Mouse (Mus musculus): ENCODE measurements around the gene Susd1. TPM values are rescaled to one million over a fixed set of nuclear protein-coding genes. Genes with fewer than 3 reads are reported as not detected.
A peak's percentile ranks its signal among the peaks of the same experiment; 100 is the strongest.

Susd1 gene
- polyA plus RNA-seq, 1 experiment from 2014 or later: 3.3 TPM

DNA sequence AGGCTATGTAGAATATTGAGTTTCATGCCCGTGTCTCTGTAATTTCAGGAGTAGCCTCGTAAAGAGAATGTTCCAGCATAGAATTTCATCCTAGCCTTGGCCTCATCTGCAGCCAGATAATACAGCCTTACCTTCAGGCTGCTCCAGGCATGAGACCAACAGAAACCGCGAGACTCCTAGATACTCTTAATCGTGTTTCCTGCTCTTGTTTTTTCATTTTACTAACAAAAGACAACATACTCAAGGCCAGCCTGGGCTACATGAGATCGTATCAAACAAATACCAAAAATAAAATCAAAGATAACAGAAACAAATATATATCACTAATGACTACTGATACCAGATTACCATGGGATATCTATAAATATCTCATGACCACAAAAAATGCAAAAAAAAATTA lies 9.3 kb downstream of the Susd1 start:
- no peak for ATAC-seq (ENCODE audit: insufficient number of reproducible peaks, insufficient read depth, low FRiP score, low TSS enrichment, low read depth)
- Histone ChIP-seq H3K27ac (no peak overlapping the region), H3K4me3 (no peak overlapping the region), H3K36me3 (no peaks in the 10 kb centered on the region), H3K9ac (no peak overlapping the region), H3K4me1 (peaks cover 8% of the 10 kb centered on the region; the same call in 1 of the 2 replicates), H3K27me3 (no peaks in the 10 kb centered on the region), H3K4me2 (no peak overlapping the region), H3K9me3 (no peaks in the 10 kb centered on the region)
- WGBS: 68% methylated on average over 6 of the region's 6 CpGs

DNA sequence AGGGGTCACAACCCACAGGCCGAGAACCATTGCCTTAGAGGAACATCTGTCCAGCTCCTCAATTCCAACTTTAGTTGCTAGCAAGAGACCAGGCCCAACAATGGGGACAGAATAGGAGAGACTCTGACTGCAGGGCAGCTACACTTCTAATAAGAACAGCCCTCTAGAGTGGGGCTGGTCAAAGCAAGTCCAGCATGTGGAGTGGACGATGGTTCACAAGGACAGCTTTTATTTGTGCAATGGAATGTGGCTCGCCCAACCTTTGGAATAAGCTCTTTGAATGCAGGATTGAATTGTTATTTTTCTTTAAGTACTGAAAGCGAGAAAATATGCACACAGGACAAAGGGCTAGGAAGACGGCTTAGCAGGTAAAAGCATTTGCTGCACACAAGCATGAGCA lies 12.0 kb downstream of the Susd1 start:
- WGBS: 87% methylated on average over 5 of the region's 5 CpGs
- Histone ChIP-seq H3K4me3 (no peak overlapping the region), H3K9me3 (no peaks in the 10 kb centered on the region), H3K4me2 (no peak overlapping the region), H3K27ac (no peak overlapping the region), H3K27me3 (no peaks in the 10 kb centered on the region), H3K4me1 (peaks cover 5% of the 10 kb centered on the region; the same call in 1 of the 2 replicates), H3K9ac (no peak overlapping the region), H3K36me3 (no peaks in the 10 kb centered on the region)
- no peak for ATAC-seq (ENCODE audit: insufficient number of reproducible peaks, insufficient read depth, low FRiP score, low TSS enrichment, low read depth)

DNA sequence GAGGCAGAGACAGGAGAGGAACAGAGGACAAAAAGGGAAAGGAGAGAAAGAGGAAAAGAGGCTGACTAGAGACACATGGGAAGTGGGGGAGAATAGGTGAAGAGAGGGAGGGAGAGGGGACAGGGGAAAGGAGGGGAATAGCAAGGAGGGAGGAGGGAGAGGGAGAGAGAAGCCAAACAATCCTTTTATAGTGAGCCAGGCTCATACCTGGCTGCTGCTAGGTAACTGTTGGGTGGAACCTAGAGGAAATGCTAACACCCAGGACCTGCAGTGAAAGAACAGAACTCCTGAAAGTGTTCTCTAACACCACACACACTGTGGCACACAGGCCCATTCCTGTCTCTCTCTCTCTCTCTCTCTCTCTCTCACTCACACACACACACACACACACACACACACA lies 15.6 kb downstream of the Susd1 start:
- Histone ChIP-seq H3K9ac (no peak overlapping the region), H3K27ac (no peak overlapping the region), H3K4me1 (no peaks in the 10 kb centered on the region), H3K4me2 (no peak overlapping the region), H3K27me3 (no peaks in the 10 kb centered on the region), H3K9me3 (no peaks in the 10 kb centered on the region), H3K4me3 (no peak overlapping the region), H3K36me3 (no peaks in the 10 kb centered on the region)
- no peak for ATAC-seq (ENCODE audit: insufficient number of reproducible peaks, insufficient read depth, low FRiP score, low TSS enrichment, low read depth)

DNA sequence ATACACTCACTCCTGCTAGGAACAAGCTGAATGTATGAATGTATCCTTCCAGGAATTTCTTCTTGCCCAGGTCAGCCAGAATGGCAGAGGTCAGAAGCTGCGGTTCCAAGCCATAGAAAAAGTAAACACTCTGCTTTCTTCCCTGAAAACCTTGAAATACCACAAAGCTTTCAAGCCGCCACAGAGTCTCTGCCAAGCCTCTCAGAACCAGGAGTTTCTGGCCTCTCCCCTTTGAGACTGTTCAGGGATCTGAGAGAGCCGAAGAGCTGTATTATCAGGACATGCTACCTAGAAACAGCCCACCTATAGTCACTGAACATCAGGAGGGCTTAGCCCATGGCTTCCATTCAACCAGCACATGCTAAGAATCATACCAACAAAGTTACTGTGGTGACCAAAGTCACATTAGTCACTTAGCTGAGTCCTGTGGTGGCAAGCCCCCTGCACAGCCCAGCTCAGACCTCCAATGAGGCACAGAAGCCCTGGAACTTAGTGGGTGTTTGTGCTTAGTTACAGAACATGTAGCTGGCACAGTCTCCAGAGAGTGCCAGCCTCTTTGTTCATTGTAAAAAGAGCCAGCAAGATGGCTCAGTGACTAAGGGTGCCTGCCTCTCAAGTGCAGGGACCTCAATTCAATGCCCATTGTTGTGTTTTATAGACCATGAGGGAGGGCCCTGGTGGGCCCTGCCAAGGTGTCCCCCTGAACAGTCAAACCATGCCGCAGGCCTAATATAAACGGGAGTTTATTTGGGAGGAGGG lies 16.2 kb downstream of the Susd1 start:
- no peak overlapping the region for H3K9ac ChIP-seq

DNA sequence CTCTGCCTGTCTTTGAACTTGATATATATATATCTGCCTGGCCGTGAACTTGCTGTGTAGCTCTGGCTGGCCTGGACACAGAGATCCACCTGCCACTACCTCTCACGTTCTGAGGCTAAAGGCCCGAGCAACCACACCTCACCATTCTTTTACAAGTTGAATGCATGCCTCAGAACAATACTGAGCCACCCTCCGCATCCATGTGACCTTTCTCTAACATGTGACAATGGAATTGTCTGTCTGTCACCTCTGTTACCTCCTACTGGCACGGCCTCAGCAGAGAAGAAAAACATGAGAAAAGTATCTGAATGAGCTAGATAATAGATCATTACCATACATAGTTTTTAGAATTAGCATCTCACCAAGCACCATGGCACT lies 17.1 kb downstream of the Susd1 start:
- no peaks in the 10 kb centered on the region for H3K4me1 ChIP-seq
- no peak for ATAC-seq (ENCODE audit: insufficient number of reproducible peaks, insufficient read depth, low FRiP score, low TSS enrichment, low read depth)
- no peaks in the 10 kb centered on the region for H3K9me3 ChIP-seq
- H3K4me3 ChIP-seq: no peak overlapping the region
- no peaks in the 10 kb centered on the region for H3K36me3 ChIP-seq
- H3K4me2 ChIP-seq: no peak overlapping the region
- 72% methylated on average over 5 of the region's 5 CpGs for WGBS
- H3K27ac ChIP-seq: no peak overlapping the region
- no peaks in the 10 kb centered on the region for H3K27me3 ChIP-seq
- H3K9ac ChIP-seq: no peak overlapping the region

More for the DNA sequence above, 16.2 kb downstream of the Susd1 start:
- H3K27ac ChIP-seq: no peak overlapping the region
- no peaks in the 10 kb centered on the region for H3K4me1 ChIP-seq
- ATAC-seq (ENCODE audit: insufficient number of reproducible peaks, insufficient read depth, low FRiP score, low TSS enrichment, low read depth): no peak
- no peak overlapping the region for H3K4me2 ChIP-seq
- H3K4me3 ChIP-seq: no peak overlapping the region
- WGBS: 54% methylated on average over 5 of the region's 5 CpGs
- no peaks in the 10 kb centered on the region for H3K9me3 ChIP-seq
- H3K36me3 ChIP-seq: no peaks in the 10 kb centered on the region
- no peaks in the 10 kb centered on the region for H3K27me3 ChIP-seq

DNA sequence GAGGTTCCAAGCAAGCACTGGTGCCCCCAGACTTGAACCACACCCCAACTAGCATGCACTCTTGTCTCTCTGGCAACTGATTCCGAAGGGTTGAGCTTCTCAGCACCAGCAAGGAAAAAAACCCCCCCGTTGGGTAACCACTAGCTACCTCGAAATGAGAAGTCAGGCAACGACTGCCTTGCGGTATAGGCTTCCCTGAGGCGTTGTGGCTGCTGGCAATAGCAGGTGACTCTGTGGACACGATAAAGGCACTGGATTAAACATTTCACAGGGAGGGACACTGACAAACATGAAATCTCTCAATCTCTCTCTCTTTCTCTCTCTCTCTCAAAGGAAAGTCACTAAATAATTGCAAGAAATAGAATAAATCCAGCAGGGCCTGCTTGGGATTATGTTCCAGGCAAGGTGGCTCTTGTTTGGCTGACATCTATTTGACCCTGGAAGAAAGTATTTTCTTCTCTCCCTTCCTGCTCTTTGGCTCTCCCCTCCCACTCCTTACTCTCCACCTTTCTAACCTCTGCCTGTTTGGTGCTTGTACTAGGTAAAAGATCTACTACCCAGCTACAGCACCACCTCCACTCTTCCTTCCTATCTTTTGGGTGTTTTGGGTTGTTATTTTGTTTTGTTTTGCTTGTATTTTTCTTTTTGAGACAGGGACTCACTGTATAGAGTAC lies 17.6 kb downstream of the Susd1 start:
- Histone ChIP-seq H3K4me1 (no peaks in the 10 kb centered on the region), H3K27me3 (no peaks in the 10 kb centered on the region), H3K4me2 (no peak overlapping the region), H3K4me3 (no peak overlapping the region), H3K36me3 (no peaks in the 10 kb centered on the region), H3K9ac (no peak overlapping the region), H3K9me3 (no peaks in the 10 kb centered on the region), H3K27ac (no peak overlapping the region)
- WGBS: 78% methylated on average over 7 of the region's 7 CpGs
- no peak for ATAC-seq (ENCODE audit: insufficient number of reproducible peaks, insufficient read depth, low FRiP score, low TSS enrichment, low read depth)

DNA sequence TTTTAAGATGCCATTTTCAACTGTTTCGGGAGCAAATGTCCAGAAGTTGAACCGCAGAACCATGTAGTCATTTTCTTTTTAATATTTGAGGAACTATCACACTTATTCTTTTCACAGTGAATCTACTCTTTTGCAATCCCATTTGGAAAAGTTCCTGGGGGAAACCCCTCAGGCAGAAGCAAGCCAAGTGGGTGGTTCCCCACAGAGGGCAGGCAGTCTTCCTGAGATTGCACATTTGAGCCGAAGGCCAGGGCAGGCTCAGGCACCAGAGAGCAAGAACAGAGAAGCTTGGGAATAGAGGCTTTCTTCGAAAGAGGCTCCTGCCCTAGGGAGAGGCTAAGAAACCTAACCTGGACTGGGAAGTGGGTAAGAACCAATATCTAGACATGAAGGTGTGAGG lies 19.2 kb downstream of the Susd1 start:
- no peak overlapping the region for H3K4me3 ChIP-seq
- no peak overlapping the region for H3K27ac ChIP-seq
- H3K27me3 ChIP-seq: no peaks in the 10 kb centered on the region
- no peak for ATAC-seq (ENCODE audit: insufficient number of reproducible peaks, insufficient read depth, low FRiP score, low TSS enrichment, low read depth)
- 70% methylated on average over 4 of the region's 4 CpGs for WGBS
- H3K4me2 ChIP-seq: no peak overlapping the region
- no peaks in the 10 kb centered on the region for H3K36me3 ChIP-seq
- H3K4me1 ChIP-seq: no peaks in the 10 kb centered on the region
- H3K9ac ChIP-seq: no peak overlapping the region
- H3K9me3 ChIP-seq: no peaks in the 10 kb centered on the region

DNA sequence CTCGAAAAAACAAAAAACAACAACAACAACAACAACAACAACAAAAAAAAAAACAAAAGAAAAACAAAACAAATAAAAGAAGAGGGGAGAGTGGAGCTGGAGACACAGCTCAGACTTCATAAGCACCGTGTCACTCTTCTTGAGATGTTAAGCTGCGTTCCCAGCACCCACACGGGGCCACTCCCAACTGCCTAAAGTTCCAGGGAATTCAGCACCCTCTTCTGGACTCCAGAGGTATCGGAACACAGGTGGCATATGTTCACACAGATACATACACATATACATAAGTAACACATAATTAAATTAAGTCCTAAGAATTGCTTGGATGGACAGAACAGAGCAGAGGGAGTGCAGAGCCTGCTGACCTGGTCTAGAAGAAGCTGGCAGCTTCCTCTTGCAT lies 25.0 kb downstream of the Susd1 start:
- no peak for ATAC-seq (ENCODE audit: insufficient number of reproducible peaks, insufficient read depth, low FRiP score, low TSS enrichment, low read depth)
- WGBS: 89% methylated on average over 5 of the region's 5 CpGs
- Histone ChIP-seq H3K4me1 (no peaks in the 10 kb centered on the region), H3K9me3 (no peaks in the 10 kb centered on the region), H3K4me2 (no peak overlapping the region), H3K27me3 (no peaks in the 10 kb centered on the region), H3K9ac (no peak overlapping the region), H3K4me3 (no peak overlapping the region), H3K27ac (no peak overlapping the region), H3K36me3 (no peaks in the 10 kb centered on the region)

DNA sequence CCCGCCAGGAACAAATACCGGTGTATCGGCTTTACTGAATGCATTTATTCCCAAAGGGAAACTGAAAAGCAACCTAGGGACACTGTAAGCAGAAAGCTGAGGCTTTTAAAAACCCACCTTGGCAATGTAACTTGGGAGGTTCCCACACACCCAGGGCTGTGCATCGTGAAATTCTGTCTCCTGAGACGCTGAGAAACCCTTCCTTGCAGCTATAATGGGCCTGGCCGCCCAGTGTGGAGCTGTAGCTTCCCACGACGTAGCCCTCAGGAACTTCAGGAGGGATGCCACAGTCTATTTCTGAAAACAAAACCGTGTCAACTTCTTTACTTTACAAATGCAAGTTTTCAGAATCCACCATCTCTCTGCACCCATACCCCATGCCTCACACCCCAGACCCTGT lies 27.3 kb downstream of the Susd1 start:
- WGBS: 82% methylated on average over 9 of the region's 9 CpGs
- ATAC-seq (ENCODE audit: insufficient number of reproducible peaks, insufficient read depth, low FRiP score, low TSS enrichment, low read depth): no peak
- no peak overlapping the region for H3K4me3 ChIP-seq
- no peak overlapping the region for H3K9ac ChIP-seq
- no peaks in the 10 kb centered on the region for H3K27me3 ChIP-seq
- H3K4me2 ChIP-seq: no peak overlapping the region
- H3K4me1 ChIP-seq: no peaks in the 10 kb centered on the region
- no peak overlapping the region for H3K27ac ChIP-seq
- no peaks in the 10 kb centered on the region for H3K9me3 ChIP-seq
- H3K36me3 ChIP-seq: no peaks in the 10 kb centered on the region

DNA sequence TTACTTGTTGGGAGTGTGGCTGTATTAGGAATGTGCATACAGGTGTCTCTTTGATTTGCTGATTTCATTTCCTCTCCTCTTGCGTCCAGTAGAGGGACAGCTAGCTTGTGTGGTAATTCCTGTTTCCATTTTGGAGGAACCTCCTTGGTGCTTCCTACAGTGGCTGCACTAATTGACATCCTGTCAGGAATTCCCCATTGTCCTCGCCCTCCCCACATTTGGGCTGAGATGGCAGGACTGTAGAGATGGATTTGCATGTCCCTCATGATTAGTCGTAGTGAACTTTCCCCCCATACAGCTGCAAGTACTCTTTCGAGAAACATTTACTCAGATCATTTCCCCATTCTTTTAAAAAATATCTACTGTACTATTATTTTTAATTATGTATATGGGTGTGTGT lies 30.7 kb downstream of the Susd1 start:
- H3K36me3 ChIP-seq: no peaks in the 10 kb centered on the region
- no peak overlapping the region for H3K4me2 ChIP-seq
- no peak for ATAC-seq (ENCODE audit: insufficient number of reproducible peaks, insufficient read depth, low FRiP score, low TSS enrichment, low read depth)
- H3K9me3 ChIP-seq: no peaks in the 10 kb centered on the region
- no peak overlapping the region for H3K4me3 ChIP-seq
- H3K27me3 ChIP-seq: no peaks in the 10 kb centered on the region
- H3K9ac ChIP-seq: no peak overlapping the region
- 79% methylated on average over 4 of the region's 4 CpGs for WGBS
- peaks cover 9% of the 10 kb centered on the region; the same call in 1 of the 2 replicates for H3K4me1 ChIP-seq
- no peak overlapping the region for H3K27ac ChIP-seq

DNA sequence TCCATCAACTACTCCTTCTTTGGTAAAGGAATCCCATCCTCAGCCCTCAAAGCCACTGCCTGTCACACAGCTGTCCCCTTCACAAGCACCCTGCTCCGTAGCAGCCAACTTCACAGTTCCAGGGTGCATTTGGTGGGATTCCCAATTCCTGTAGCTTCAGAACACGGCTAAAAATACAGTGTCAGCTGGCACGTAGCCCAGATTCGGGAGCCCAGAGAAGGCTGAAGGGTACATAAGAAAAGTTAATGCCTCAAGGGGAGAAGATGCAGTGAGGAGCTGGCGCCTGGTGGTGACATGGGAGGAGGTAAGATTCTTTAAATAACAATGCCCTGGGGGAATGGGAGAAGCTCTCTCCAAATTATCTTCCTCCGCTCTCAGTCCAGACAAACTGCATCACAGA lies 34.1 kb downstream of the Susd1 start:
- Histone ChIP-seq H3K27ac (no peak overlapping the region), H3K9ac (no peak overlapping the region), H3K4me1 (peaks cover 9% of the 10 kb centered on the region; the same call in 1 of the 2 replicates), H3K9me3 (no peaks in the 10 kb centered on the region), H3K27me3 (no peaks in the 10 kb centered on the region), H3K4me3 (no peak overlapping the region), H3K36me3 (no peaks in the 10 kb centered on the region), H3K4me2 (peak overlapping the region; percentile 14; the same call in 1 of the 2 replicates)
- ATAC-seq (ENCODE audit: insufficient number of reproducible peaks, insufficient read depth, low FRiP score, low TSS enrichment, low read depth): no peak
- 30% methylated on average over 6 of the region's 6 CpGs for WGBS

DNA sequence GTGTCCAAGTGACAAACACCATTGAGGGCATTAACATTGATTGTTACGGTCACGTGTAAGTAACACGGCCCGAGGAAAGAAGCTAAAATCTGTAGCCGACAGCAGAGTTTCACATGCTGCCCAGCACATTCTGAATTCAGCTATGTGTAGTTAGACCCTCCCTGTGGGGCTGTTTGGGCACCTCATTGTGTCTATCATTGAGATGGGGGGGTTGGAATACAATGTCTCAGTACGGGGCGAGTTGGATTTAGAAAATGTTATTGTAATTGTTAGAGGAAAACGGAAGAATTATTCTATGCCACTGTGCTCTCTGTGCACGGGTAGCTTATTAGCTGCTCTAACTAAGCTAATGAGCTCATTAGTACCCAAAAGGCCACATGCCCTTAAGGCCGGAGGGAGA lies 37.5 kb downstream of the Susd1 start:
- Histone ChIP-seq H3K27me3 (no peaks in the 10 kb centered on the region), H3K4me1 (peaks cover 9% of the 10 kb centered on the region; the same call in 1 of the 2 replicates), H3K36me3 (no peaks in the 10 kb centered on the region), H3K9ac (no peak overlapping the region), H3K4me2 (no peak overlapping the region), H3K4me3 (no peak overlapping the region), H3K27ac (no peak overlapping the region), H3K9me3 (no peaks in the 10 kb centered on the region)
- WGBS: 75% methylated on average over 10 of the region's 10 CpGs
- ATAC-seq (ENCODE audit: insufficient number of reproducible peaks, insufficient read depth, low FRiP score, low TSS enrichment, low read depth): no peak
